Mouse (Mus musculus): ENCODE data around the gene Ncoa1. TPM values are rescaled to one million over a fixed set of nuclear protein-coding genes. Genes with fewer than 3 reads are reported as not detected.
A peak's percentile ranks its signal among the peaks of the same experiment; 100 is the strongest.

The Ncoa1 gene
- polyA plus RNA-seq (2014; fragmentation: Nextera tagmentation; extraction: Ambion mirVana), result 9.9 and 10.4 TPM in 2 replicates

GRCm38 (mm10) chr12:4476832-4477671 is at the start of gene Ncoa1:
Gene Ncoa1, minus strand, starts transcription at chr12:4477182.
- Histone ChIP-seq H3K27me3 (ENCODE audit: control insufficient read depth, insufficient read depth, low read length) (no peaks in the 10 kb centered on the region), H3K4me2 (peak within 1 kb of the TSS; percentile 66), H3K9me3 (replicated peaks; ENCODE audit: control insufficient read depth, low read length) (no peaks in the 10 kb centered on the region), H3K9ac (ENCODE audit: low read depth, low read length) (peak within 1 kb of the TSS; percentile 89), H3K4me1 (ENCODE audit: control insufficient read depth, insufficient read depth, low read length) (peaks cover 8% of the 10 kb centered on the region; the same call in 1 of the 2 replicates), H3K36me3 (ENCODE audit: control insufficient read depth, insufficient read depth, low read length) (no peaks in the 10 kb centered on the region), H3K4me3 (ENCODE audit: low read depth, low read length) (peak within 1 kb of the TSS; percentile 86), H3K27ac (ENCODE audit: low read depth, low read length) (peak within 1 kb of the TSS; percentile 86)
- WGBS (ENCODE audit: insufficient replicate concordance), result 1% methylated on average over 39 of the region's 98 CpGs
- ATAC-seq (replicated peaks; ENCODE audit: insufficient number of reproducible peaks, low FRiP score, low TSS enrichment), result peak; percentile 86

GRCm38 (mm10) chr12:4524546-4524945 is 47.6 kb upstream of the Ncoa1 start:
- Histone ChIP-seq H3K27me3 (ENCODE audit: control insufficient read depth, insufficient read depth, low read length) (no peaks in the 10 kb centered on the region), H3K4me2 (no peak overlapping the region), H3K9ac (ENCODE audit: low read depth, low read length) (no peak overlapping the region), H3K36me3 (ENCODE audit: control insufficient read depth, insufficient read depth, low read length) (no peaks in the 10 kb centered on the region), H3K27ac (ENCODE audit: low read depth, low read length) (no peak overlapping the region), H3K9me3 (replicated peaks; ENCODE audit: control insufficient read depth, low read length) (no peaks in the 10 kb centered on the region), H3K4me3 (ENCODE audit: low read depth, low read length) (no peak overlapping the region), H3K4me1 (ENCODE audit: control insufficient read depth, insufficient read depth, low read length) (peaks cover 8% of the 10 kb centered on the region; the same call in 1 of the 2 replicates)
- 25% methylated on average over 6 of the region's 7 CpGs for WGBS (ENCODE audit: insufficient replicate concordance)
- no peak for ATAC-seq (replicated peaks; ENCODE audit: insufficient number of reproducible peaks, low FRiP score, low TSS enrichment)

- peak overlapping the region; percentile 22; the same call in 1 of the 2 replicates for H3K4me2 ChIP-seq
- no peaks in the 10 kb centered on the region for H3K9me3 ChIP-seq (replicated peaks; ENCODE audit: control insufficient read depth, low read length)
- H3K27ac ChIP-seq (ENCODE audit: low read depth, low read length), result no peak overlapping the region
- no peak for ATAC-seq (replicated peaks; ENCODE audit: insufficient number of reproducible peaks, low FRiP score, low TSS enrichment)
- H3K4me3 ChIP-seq (ENCODE audit: low read depth, low read length), result no peak overlapping the region
- H3K27me3 ChIP-seq (ENCODE audit: control insufficient read depth, insufficient read depth, low read length), result no peaks in the 10 kb centered on the region
- H3K4me1 ChIP-seq (ENCODE audit: control insufficient read depth, insufficient read depth, low read length), result peaks cover 8% of the 10 kb centered on the region; the same call in 1 of the 2 replicates
- 25% methylated on average over 9 of the region's 9 CpGs for WGBS (ENCODE audit: insufficient replicate concordance)
- H3K9ac ChIP-seq (ENCODE audit: low read depth, low read length), result no peak overlapping the region
- H3K36me3 ChIP-seq (ENCODE audit: control insufficient read depth, insufficient read depth, low read length), result no peaks in the 10 kb centered on the region
Measured at GRCm38 (mm10) chr12:4523688-4524298, 46.8 kb upstream of the Ncoa1 start.

- Histone ChIP-seq H3K9ac (ENCODE audit: low read depth, low read length) (peak overlapping the region; percentile 43; the same call in 1 of the 2 replicates), H3K27me3 (ENCODE audit: control insufficient read depth, insufficient read depth, low read length) (no peaks in the 10 kb centered on the region), H3K4me2 (peak overlapping the region; percentile 52), H3K4me3 (ENCODE audit: low read depth, low read length) (no peak overlapping the region), H3K27ac (ENCODE audit: low read depth, low read length) (no peak overlapping the region), H3K36me3 (ENCODE audit: control insufficient read depth, insufficient read depth, low read length) (no peaks in the 10 kb centered on the region), H3K4me1 (ENCODE audit: control insufficient read depth, insufficient read depth, low read length) (peaks cover 8% of the 10 kb centered on the region; the same call in 1 of the 2 replicates), H3K9me3 (replicated peaks; ENCODE audit: control insufficient read depth, low read length) (no peaks in the 10 kb centered on the region)
- 6% methylated on average over 10 of the region's 10 CpGs for WGBS (ENCODE audit: insufficient replicate concordance)
- ATAC-seq (replicated peaks; ENCODE audit: insufficient number of reproducible peaks, low FRiP score, low TSS enrichment), result no peak
Measured at GRCm38 (mm10) chr12:4523208-4523607, 46.2 kb upstream of the Ncoa1 start.

GRCm38 (mm10) chr12:4518957-4519356 is 42.0 kb upstream of the Ncoa1 start:
- H3K36me3 ChIP-seq (ENCODE audit: control insufficient read depth, insufficient read depth, low read length), result no peaks in the 10 kb centered on the region
- H3K27me3 ChIP-seq (ENCODE audit: control insufficient read depth, insufficient read depth, low read length), result no peaks in the 10 kb centered on the region
- no peaks in the 10 kb centered on the region for H3K9me3 ChIP-seq (replicated peaks; ENCODE audit: control insufficient read depth, low read length)
- no peak overlapping the region for H3K4me3 ChIP-seq (ENCODE audit: low read depth, low read length)
- no peak overlapping the region for H3K9ac ChIP-seq (ENCODE audit: low read depth, low read length)
- WGBS (ENCODE audit: insufficient replicate concordance), result 82% methylated on average over 11 of the region's 11 CpGs
- peaks cover 5% of the 10 kb centered on the region; the same call in 1 of the 2 replicates for H3K4me1 ChIP-seq (ENCODE audit: control insufficient read depth, insufficient read depth, low read length)
- no peak overlapping the region for H3K27ac ChIP-seq (ENCODE audit: low read depth, low read length)
- H3K4me2 ChIP-seq, result no peak overlapping the region
- ATAC-seq (replicated peaks; ENCODE audit: insufficient number of reproducible peaks, low FRiP score, low TSS enrichment), result no peak

GRCm38 (mm10) chr12:4509591-4510061 is 32.6 kb upstream of the Ncoa1 start:
- ATAC-seq (replicated peaks; ENCODE audit: insufficient number of reproducible peaks, low FRiP score, low TSS enrichment), result no peak
- H3K4me1 ChIP-seq (ENCODE audit: control insufficient read depth, insufficient read depth, low read length), result no peaks in the 10 kb centered on the region
- no peak overlapping the region for H3K4me3 ChIP-seq (ENCODE audit: low read depth, low read length)
- no peaks in the 10 kb centered on the region for H3K36me3 ChIP-seq (ENCODE audit: control insufficient read depth, insufficient read depth, low read length)
- H3K9me3 ChIP-seq (replicated peaks; ENCODE audit: control insufficient read depth, low read length), result no peaks in the 10 kb centered on the region
- no peak overlapping the region for H3K4me2 ChIP-seq
- WGBS (ENCODE audit: insufficient replicate concordance), result 66% methylated on average over 12 of the region's 12 CpGs
- no peaks in the 10 kb centered on the region for H3K27me3 ChIP-seq (ENCODE audit: control insufficient read depth, insufficient read depth, low read length)
- H3K27ac ChIP-seq (ENCODE audit: low read depth, low read length), result no peak overlapping the region
- H3K9ac ChIP-seq (ENCODE audit: low read depth, low read length), result no peak overlapping the region

GRCm38 (mm10) chr12:4508182-4508581 is 31.2 kb upstream of the Ncoa1 start:
- H3K27me3 ChIP-seq (ENCODE audit: control insufficient read depth, insufficient read depth, low read length), result no peaks in the 10 kb centered on the region
- no peaks in the 10 kb centered on the region for H3K36me3 ChIP-seq (ENCODE audit: control insufficient read depth, insufficient read depth, low read length)
- H3K9ac ChIP-seq (ENCODE audit: low read depth, low read length), result no peak overlapping the region
- no peak for ATAC-seq (replicated peaks; ENCODE audit: insufficient number of reproducible peaks, low FRiP score, low TSS enrichment)
- H3K4me1 ChIP-seq (ENCODE audit: control insufficient read depth, insufficient read depth, low read length), result no peaks in the 10 kb centered on the region
- H3K9me3 ChIP-seq (replicated peaks; ENCODE audit: control insufficient read depth, low read length), result no peaks in the 10 kb centered on the region
- WGBS (ENCODE audit: insufficient replicate concordance), result 58% methylated on average over 1 of the region's 1 CpGs
- no peak overlapping the region for H3K4me3 ChIP-seq (ENCODE audit: low read depth, low read length)
- no peak overlapping the region for H3K4me2 ChIP-seq
- H3K27ac ChIP-seq (ENCODE audit: low read depth, low read length), result no peak overlapping the region

GRCm38 (mm10) chr12:4507461-4507860 is 30.5 kb upstream of the Ncoa1 start:
- 32% methylated on average over 6 of the region's 6 CpGs for WGBS (ENCODE audit: insufficient replicate concordance)
- H3K4me1 ChIP-seq (ENCODE audit: control insufficient read depth, insufficient read depth, low read length), result no peaks in the 10 kb centered on the region
- H3K9me3 ChIP-seq (replicated peaks; ENCODE audit: control insufficient read depth, low read length), result no peaks in the 10 kb centered on the region
- H3K4me3 ChIP-seq (ENCODE audit: low read depth, low read length), result no peak overlapping the region
- no peaks in the 10 kb centered on the region for H3K27me3 ChIP-seq (ENCODE audit: control insufficient read depth, insufficient read depth, low read length)
- no peak overlapping the region for H3K4me2 ChIP-seq
- no peaks in the 10 kb centered on the region for H3K36me3 ChIP-seq (ENCODE audit: control insufficient read depth, insufficient read depth, low read length)
- H3K27ac ChIP-seq (ENCODE audit: low read depth, low read length), result no peak overlapping the region
- no peak for ATAC-seq (replicated peaks; ENCODE audit: insufficient number of reproducible peaks, low FRiP score, low TSS enrichment)
- no peak overlapping the region for H3K9ac ChIP-seq (ENCODE audit: low read depth, low read length)

All from heart, embryonic 11.5 days (tissue).